Mouse (Mus musculus) lung, adult 2 months (tissue): ENCODE results near the gene Nkiras2.

Experiments
- CTCF ChIP-seq: fragments of 200-500 bp; IDR thresholded peaks from 2 replicates; pipeline ENCODE4 v1.5.1; 2011; ENCODE audit warnings: mild to moderate bottlenecking, low read length, control low read depth; ENCODE audit not compliant: insufficient read depth
- POLR2A ChIP-seq: fragments of 200-500 bp; IDR thresholded peaks from 2 replicates; pipeline ENCODE4 v1.6.1; 2011; ENCODE audit warnings: low read depth, mild to moderate bottlenecking, control low read depth, low read length, borderline replicate concordance; ENCODE audit errors: extremely low read depth

DNA sequence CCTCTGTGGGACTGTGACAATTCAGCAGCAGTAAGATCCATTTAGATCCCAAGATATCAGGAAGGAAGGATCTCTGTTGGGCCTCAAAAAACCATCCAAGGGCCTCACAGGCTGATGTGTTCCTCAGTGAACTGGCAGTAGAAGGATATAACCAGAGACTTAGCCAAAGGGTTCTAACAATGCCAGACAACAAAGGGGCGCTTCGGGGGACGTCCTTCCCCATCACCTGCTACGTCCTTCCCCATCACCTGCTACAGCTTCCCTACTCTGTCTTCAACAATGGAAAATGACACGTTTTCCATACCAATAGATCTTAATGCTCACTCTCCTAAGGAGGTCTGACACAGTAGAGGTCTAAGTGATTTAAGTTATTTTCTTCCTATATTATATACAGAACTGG lies 2.7 kb upstream of the Nkiras2 start:
- TF ChIP-seq CTCF, result no peak
- TF ChIP-seq POLR2A, result no peak
